Mouse (Mus musculus) erythroblast, embryonic 14.5 days (primary cell): Measurements from ENCODE around the gene Gm49721. TPM values are rescaled to one million over a fixed set of nuclear protein-coding genes. Genes with fewer than 3 reads are reported as not detected.
"Not testable (repeated sequence)": the region's sequence is repeated elsewhere in the genome, so short reads cannot be mapped to it uniquely, and the experiment has no call there.

Experiments
- H3K27me3 ChIP-seq: 2 replicates; pipeline ENCODE4 v1.6.1; 2012; ENCODE audit warnings: inconsistent platforms; ENCODE audit not compliant: control insufficient read depth
- H3K36me3 ChIP-seq: 2 replicates; pipeline ENCODE4 v1.6.1; 2012; ENCODE audit warnings: mild to moderate bottlenecking, inconsistent platforms; ENCODE audit not compliant: control insufficient read depth
- H3K4me1 ChIP-seq: 2 replicates; pipeline ENCODE4 v1.6.1; 2012; ENCODE audit warnings: inconsistent platforms; ENCODE audit not compliant: control insufficient read depth
- H3K4me3 ChIP-seq: replicated peaks from 2 replicates; pipeline ENCODE3; 2012; ENCODE audit warnings: moderate library complexity, mild to moderate bottlenecking, inconsistent platforms
- H3K9me3 ChIP-seq: 2 replicates; pipeline ENCODE4 v1.6.1; 2012; ENCODE audit warnings: low read length, inconsistent platforms, mixed read lengths; ENCODE audit not compliant: control insufficient read depth
- polyA plus RNA-seq: library from polyadenylated mRNA; stranded (reverse); fragments of >175 nt; gene quantifications from 2 replicates; pipeline ENCODE4 v1.2.3, GENCODE M21; 2012

Gm49721 gene
- polyA plus RNA-seq, 1 experiment = not detected

- H3K4me1 ChIP-seq, H3K36me3 ChIP-seq, H3K4me3 ChIP-seq, H3K27me3 ChIP-seq, H3K9me3 ChIP-seq: not testable (repeated sequence)
These were observed 13.3 kb upstream of the Gm49721 start for GRCm38 (mm10) chr17:6965364-6965763.

- H3K4me3 ChIP-seq, H3K4me1 ChIP-seq, H3K9me3 ChIP-seq, H3K36me3 ChIP-seq, H3K27me3 ChIP-seq: not testable (repeated sequence)
These were observed 11.0 kb upstream of the Gm49721 start for GRCm38 (mm10) chr17:6967673-6968072.

- H3K27me3 ChIP-seq, H3K36me3 ChIP-seq, H3K9me3 ChIP-seq, H3K4me1 ChIP-seq, H3K4me3 ChIP-seq: not testable (repeated sequence)
These were observed 8.4 kb upstream of the Gm49721 start, which contains the start of gene Rnaset2b for GRCm38 (mm10) chr17:6970334-6970733. TSS of gene Rnaset2b (plus strand) at chr17:6970634.

- H3K9me3 ChIP-seq, H3K4me1 ChIP-seq, H3K27me3 ChIP-seq, H3K4me3 ChIP-seq, H3K36me3 ChIP-seq: not testable (repeated sequence)
These were observed 7.5 kb upstream of the Gm49721 start for GRCm38 (mm10) chr17:6971238-6971637.

GRCm38 (mm10) chr17:6972836-6973396, 5.8 kb upstream of the Gm49721 start:
- H3K9me3 ChIP-seq = not testable (repeated sequence)

GRCm38 (mm10) chr17:6974985-6975384, 3.7 kb upstream of the Gm49721 start:
- H3K27me3 ChIP-seq, H3K9me3 ChIP-seq, H3K4me3 ChIP-seq, H3K4me1 ChIP-seq, H3K36me3 ChIP-seq: not testable (repeated sequence)

More at GRCm38 (mm10) chr17:6972836-6973396, 5.8 kb upstream of the Gm49721 start:
- H3K36me3 ChIP-seq, H3K4me1 ChIP-seq, H3K27me3 ChIP-seq, H3K4me3 ChIP-seq: not testable (repeated sequence)

- not testable (repeated sequence) for H3K9me3 ChIP-seq, H3K36me3 ChIP-seq, H3K4me1 ChIP-seq, H3K4me3 ChIP-seq, H3K27me3 ChIP-seq
These were observed 676 bp downstream of the Gm49721 start for GRCm38 (mm10) chr17:6979380-6979779.

GRCm38 (mm10) chr17:6980144-6980543, 1.4 kb downstream of the Gm49721 start:
- not testable (repeated sequence) for H3K27me3 ChIP-seq, H3K4me1 ChIP-seq, H3K36me3 ChIP-seq, H3K4me3 ChIP-seq, H3K9me3 ChIP-seq

GRCm38 (mm10) chr17:6986118-6986517, 7.4 kb downstream of the Gm49721 start:
- not testable (repeated sequence) for H3K36me3 ChIP-seq, H3K27me3 ChIP-seq, H3K9me3 ChIP-seq, H3K4me3 ChIP-seq, H3K4me1 ChIP-seq

- H3K4me1 ChIP-seq, H3K27me3 ChIP-seq, H3K9me3 ChIP-seq, H3K36me3 ChIP-seq, H3K4me3 ChIP-seq: not testable (repeated sequence)
These were observed 16.8 kb downstream of the Gm49721 start for GRCm38 (mm10) chr17:6995504-6995903.

GRCm38 (mm10) chr17:6996826-6997225, 18.1 kb downstream of the Gm49721 start:
- not testable (repeated sequence) for H3K36me3 ChIP-seq, H3K4me3 ChIP-seq, H3K27me3 ChIP-seq, H3K9me3 ChIP-seq, H3K4me1 ChIP-seq

GRCm38 (mm10) chr17:6997778-6998490, 19.2 kb downstream of the Gm49721 start:
- not testable (repeated sequence) for H3K27me3 ChIP-seq, H3K9me3 ChIP-seq, H3K4me1 ChIP-seq, H3K4me3 ChIP-seq, H3K36me3 ChIP-seq

- not testable (repeated sequence) for H3K4me3 ChIP-seq, H3K27me3 ChIP-seq, H3K9me3 ChIP-seq, H3K4me1 ChIP-seq, H3K36me3 ChIP-seq
These were observed 23.3 kb downstream of the Gm49721 start for GRCm38 (mm10) chr17:7001790-7002585.

- not testable (repeated sequence) for H3K4me1 ChIP-seq, H3K4me3 ChIP-seq, H3K36me3 ChIP-seq, H3K27me3 ChIP-seq, H3K9me3 ChIP-seq
These were observed 24.7 kb downstream of the Gm49721 start for GRCm38 (mm10) chr17:7003392-7003791.
